Mouse (Mus musculus): ENCODE results near the gene Sp9.
A peak's percentile ranks its signal among the peaks of the same experiment; 100 is the strongest.

The Sp9 gene

GRCm38 (mm10) chr2:73312152-73313116 is 40.7 kb downstream of the Sp9 start, which contains the start of the genes Scrn3 and Cir1:
Gene Scrn3, plus strand, starts transcription at chr2:73312601.
Gene Cir1, minus strand, starts transcription at chr2:73312701.
- DNase-seq (ENCODE audit: low spot score in 2 of 2), result peak; percentile 91 to 96

- peak; percentile 2 to 11 for DNase-seq (ENCODE audit: low spot score in 2 of 2)
These were observed 41.4 kb downstream of the Sp9 start for GRCm38 (mm10) chr2:73313117-73313501.

GRCm38 (mm10) chr2:73314311-73314710 is 42.6 kb downstream of the Sp9 start:
- no peak for DNase-seq (ENCODE audit: low spot score in 2 of 2)

GRCm38 (mm10) chr2:73317426-73317825 is 45.7 kb downstream of the Sp9 start:
- no peak for DNase-seq (ENCODE audit: low spot score in 2 of 2)

GRCm38 (mm10) chr2:73319218-73319617 is 47.5 kb downstream of the Sp9 start:
- DNase-seq (ENCODE audit: low spot score in 2 of 2), result no peak

- no peak for DNase-seq (ENCODE audit: low spot score in 2 of 2)
These were observed 51.3 kb downstream of the Sp9 start for GRCm38 (mm10) chr2:73322991-73323390.

- DNase-seq (ENCODE audit: low spot score in 2 of 2), result no peak
These were observed 54.1 kb downstream of the Sp9 start for GRCm38 (mm10) chr2:73325871-73326270.
